Mouse (Mus musculus): ENCODE results near the gene Adam1a. TPM values are rescaled to one million over a fixed set of nuclear protein-coding genes. Genes with fewer than 3 reads are reported as not detected.
"Not testable (repeated sequence)": the region's sequence is repeated elsewhere in the genome, so short reads cannot be mapped to it uniquely, and the experiment has no call there.

Gene Adam1a
- total RNA-seq, 4 experiments from 2014 or later, result 1.1 to 1.9 (median 1.5) TPM

DNA sequence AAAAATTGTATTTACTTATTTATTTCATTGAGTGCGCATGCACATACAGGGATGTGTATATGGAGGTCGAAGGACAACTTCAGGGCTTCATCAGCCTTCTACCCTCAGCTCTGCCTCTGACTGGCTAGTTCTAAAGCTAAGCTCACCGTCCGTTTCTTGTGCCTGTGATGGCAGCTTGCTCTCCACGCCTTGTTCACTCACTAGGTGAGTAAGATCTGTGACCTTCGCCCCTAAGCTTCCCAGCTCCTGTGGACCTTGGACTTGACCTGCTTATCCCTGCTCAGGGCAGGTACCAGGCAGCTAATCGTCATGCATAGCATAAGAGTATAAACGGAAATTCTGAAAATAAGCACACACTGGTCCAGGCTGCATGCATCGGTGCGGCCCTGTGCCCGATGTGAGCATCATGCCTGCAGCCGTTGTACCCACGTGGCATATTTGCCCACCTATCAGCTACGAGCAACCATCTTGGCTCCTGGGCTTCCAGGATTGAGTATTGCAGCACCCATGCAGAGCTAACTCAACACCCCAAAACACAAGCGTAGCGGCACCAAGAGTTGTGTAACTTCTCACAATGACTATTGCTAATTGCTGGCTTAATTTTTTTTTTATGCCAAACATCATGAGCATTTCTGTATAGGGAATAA lies 20.9 kb upstream of the Adam1a start:
- no peak for DNase-seq (ENCODE audit: low spot score in 2 of 2)

DNA sequence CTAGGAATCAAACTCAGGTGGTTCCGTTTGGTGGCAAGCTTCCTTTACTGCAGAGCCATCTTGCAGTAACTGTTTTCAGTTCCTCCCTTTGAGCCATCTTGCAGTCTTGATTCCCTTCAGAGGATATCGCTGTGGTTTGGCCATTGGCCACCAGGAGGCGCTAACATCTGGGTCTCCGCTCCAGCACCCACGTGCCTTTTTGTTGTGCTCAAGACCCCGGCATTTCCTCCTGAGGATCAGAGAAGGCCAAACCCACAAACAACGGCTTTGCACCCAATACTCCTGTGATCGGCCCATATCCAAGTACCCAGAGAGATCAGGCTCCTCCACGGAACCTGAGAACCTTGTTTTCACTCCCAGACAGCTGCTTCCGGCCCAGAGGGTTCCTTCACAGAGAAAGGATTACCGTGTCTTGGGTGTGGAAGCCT lies 19.2 kb upstream of the Adam1a start:
- DNase-seq (ENCODE audit: low spot score in 2 of 2), result peak; percentile 79 to 85

DNA sequence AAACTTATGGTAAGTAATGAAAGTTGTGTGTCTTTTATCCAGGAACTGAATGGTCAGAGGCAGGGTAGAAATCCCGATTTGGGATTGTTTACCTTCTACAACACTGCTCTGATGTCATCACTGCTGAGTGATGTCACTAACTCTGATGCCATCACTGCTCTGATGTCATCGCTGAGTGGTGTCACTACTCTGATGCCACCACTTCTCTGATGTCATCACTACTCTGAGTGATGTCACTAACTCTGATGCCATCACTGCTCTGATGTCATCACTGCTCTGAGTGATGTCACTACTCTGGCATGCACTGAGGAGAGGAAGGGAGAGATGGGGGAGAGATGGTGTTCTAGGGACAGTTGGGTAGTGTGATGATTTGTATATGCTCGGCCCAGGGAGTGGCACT lies 17.2 kb upstream of the Adam1a start:
- DNase-seq (ENCODE audit: low spot score in 2 of 2), result no peak

DNA sequence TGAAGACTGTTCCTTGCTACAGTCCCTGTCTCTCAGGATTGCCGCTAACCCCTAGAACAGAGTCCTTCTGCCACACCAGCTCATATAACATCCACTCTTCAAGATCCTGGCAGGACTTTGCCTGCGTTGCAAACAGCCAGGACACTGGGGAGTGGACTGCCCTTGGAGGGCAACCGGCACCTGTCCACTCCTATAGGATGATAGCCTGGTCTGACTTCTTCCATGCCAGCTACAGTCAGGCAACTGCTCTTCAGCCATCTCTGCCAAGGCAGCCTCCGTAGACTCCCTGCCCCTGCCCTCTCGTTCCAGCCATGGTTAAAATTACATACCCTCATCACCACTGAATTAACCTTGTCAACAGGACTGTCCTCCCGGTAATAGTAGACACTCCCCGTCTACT lies 3.9 kb upstream of the Adam1a start:
- DNase-seq (ENCODE audit: low spot score in 2 of 2), result peak; percentile 46 to 75

DNA sequence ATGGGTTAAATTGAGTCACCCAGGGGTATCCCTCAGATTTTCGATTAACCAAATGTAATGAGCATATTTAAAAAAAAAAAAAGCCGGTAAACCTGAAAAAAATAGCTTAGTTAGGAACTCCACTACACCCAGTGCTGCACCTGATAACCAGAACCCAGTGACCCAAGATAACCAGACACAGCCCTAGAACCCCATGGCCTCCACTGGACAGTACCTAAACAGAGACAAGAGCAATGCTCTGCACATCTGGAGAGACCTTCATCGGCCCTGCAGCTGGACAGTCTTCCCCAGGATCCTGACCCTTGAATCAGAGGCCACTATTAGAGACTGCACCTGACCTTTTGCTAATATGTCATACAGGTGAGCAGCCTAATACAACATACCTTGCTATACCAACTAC lies 1.8 kb upstream of the Adam1a start:
- no peak for DNase-seq (ENCODE audit: low spot score in 2 of 2)

DNA sequence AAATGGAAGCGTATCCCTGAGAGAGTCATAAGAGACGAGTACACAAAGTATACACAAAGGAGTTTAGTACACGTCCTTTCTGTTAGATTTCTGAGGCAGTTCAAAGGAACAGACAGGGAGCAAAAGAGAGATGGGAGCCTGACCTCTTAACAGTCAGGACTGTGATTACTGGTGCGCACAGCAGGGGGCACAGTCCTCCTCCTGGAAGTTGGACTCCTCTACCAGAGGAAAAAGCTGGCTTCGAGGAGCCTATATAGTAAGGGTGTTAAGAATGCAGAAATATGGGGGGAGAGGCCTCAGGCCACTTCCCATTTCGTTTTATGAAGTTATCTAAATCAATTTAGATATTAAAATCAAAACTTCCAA lies 1.2 kb upstream of the Adam1a start:
- no peak for DNase-seq (ENCODE audit: low spot score in 2 of 2)

DNA sequence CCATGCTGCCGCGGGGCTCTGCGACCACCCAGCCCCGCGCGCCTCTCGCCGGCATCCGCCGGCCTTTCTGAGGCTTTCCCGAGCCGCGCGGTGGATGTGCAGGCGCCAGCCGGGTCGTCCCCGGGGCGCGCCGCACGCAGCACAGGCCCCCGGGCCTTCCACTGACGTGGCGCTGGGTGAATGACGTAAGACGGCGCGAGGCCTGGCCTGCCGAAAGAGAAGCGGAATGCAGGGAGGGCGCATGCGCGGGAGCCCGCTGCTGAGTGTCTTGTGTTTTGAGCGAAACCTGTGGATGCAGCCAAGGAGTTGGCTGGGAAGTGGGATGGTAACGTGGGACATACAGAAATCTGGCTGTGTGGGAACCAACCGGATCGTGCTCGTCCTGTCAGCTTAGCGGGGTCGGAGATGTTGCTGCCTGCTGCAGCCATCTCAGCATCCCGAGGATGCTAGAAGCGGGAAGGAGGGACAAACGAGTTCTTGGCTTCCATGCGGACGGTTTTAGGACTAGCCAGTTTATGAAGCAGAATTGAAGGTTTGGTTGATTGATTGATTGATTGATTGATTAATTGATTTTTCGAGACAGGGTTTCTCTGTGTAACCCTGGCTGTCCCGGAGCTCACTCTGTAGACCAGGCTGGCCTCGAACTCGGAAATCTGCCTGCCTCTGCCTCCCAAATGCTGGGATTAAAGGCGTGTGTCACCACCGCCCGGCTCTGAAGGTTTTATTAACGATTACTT lies 679 bp upstream of the Adam1a start, which contains the start of gene Mapkapk5:
Mapkapk5 (minus strand) TSS at position 113 of the 737 bp plus-strand sequence.
- DNase-seq (ENCODE audit: low spot score in 2 of 2), result peak; percentile 89 to 94

DNA sequence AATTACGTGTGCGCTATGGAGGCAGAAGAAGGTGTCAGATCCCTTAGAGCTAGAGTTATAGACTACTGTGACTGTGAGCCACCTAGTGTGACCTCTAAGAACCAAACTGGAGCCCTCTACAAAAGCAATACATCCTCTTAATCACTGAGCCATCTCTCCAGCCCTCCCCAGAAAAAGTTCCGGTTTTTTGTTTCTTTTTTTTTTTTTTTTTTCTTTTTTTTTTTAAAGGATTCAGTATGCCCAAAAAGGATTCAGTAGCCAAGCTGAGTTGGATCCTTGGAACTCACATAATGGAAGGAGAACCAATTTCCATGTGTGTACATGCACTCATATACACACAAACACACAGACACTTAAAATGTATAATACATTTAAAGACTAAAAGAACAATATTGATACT lies 1.9 kb downstream of the Adam1a start:
- no peak for DNase-seq (ENCODE audit: low spot score in 2 of 2)

DNA sequence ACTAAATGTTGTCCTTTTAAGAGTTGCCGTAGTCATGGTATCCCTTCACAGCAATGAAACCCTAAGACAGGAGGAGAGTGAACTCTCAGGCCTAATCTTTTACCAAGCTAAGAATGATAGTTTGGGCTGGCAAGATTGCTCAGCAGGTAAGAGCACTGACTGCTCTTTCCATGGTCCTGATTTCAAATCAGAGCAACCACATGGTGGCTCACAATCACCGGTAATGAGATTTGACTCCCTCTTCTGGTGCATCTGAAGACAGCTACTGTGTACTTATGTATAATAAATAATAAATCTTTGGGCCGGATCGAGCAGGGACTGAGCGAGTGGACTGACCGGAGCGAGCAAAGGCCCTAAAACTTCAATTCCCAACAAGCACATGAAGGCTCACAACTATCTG lies 4.0 kb downstream of the Adam1a start:
- no peak for DNase-seq (ENCODE audit: low spot score in 2 of 2)

DNA sequence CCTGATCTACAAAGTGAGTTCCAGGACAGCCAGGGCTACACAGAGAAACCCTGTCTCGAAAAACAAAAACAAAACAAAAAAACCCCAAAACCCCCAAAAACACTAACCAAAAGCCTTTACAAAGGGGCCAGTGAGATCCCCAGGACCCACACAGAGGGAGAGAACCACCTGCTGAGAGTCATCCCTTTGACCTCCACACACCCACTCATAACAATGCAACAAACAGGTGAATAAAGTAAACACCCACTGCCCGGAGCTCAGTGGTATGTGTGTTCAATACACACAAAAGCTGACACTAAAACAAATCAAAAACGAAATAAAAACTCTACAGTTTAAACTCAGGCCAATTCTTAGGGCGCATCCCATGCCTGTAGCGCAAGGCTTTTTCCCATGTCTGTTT lies 5.2 kb downstream of the Adam1a start:
- DNase-seq (ENCODE audit: low spot score in 2 of 2), result no peak

DNA sequence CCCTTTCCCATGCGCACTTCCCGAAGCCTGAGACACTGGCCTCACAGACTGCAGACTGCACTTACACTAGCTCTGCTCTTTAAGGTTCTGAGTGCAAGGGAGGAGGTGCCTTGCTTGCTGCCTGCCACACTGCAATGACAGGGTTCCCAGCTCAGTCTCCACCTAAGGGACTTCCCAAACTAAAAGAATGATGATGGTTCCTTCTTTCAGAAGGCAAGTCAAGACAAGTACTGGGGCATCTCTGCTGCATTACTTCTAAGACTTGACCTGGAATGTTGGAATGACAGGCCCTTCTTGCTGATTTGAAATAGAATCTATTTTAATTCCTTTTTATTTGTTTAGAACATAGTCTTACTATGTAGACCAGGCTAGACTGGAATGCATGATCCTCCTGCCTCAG lies 7.7 kb downstream of the Adam1a start:
- DNase-seq (ENCODE audit: low spot score in 2 of 2), result no peak

DNA sequence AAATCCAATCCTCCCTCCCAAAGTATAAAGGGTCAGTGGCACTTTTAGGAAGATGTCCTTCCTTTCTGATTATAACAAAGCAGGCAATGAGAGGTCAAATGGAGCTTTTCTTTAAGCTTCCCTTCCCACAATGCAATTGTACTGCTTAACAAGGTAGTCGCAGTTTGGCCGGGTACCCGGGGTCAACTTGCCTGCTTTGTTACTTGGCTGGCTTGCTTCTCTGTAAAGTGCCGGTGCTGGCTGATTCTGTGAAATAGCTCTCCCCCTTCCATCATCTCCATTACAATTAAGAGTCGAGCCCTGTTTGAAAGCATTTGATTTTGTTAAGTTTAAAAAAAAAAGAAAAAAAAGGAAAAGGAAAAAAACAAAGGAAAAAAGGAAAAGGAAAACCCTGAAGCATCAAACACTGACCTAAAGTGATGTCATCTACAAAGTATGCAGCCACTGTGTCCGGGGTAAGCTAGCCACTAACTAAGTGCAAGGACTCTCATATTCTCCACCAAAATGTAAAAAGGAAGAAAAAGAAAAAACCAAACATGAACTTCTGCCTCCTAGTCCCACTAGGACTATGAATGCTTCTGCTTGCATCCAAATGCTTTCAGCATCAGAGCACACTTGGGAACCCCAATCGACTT lies 8.2 kb downstream of the Adam1a start:
- DNase-seq (ENCODE audit: low spot score in 2 of 2), result no peak

DNA sequence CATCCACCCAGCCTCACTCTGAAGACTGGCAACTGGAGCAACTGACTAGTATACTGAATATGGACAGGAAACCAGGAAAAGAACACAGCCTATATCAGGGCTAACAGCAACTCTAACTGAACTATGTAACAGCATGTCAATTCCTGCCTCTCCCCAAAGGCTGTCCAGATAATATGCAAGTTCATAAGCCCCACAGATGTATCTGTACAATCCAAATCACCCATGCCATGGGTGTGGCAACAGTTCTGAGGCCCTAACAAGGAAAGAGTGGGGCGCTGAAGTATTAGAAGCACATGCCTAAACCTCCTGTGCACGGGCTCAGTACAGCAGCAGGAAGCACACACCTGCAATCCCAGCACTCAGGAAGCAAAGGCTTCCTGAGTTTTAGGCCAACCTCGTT lies 10.2 kb downstream of the Adam1a start:
- DNase-seq (ENCODE audit: low spot score in 2 of 2), result no peak

DNA sequence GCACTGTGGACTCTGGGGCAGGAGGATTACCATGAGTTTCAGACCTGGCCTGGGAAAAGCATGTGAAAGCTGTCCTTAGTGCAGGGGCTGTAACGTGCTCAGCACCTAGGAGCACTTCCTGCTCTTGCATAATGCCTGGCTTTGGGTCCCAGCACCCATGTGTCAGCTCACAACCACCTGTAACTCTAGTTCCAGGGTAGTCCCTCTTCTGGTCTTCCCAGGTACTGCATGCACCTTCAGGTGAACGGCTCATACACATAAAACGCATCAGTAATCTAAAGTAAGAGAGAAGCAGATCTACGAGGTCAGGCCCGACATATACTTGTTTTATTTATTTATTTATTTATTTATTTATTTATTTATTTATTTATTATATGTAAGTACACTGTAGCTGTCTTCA lies 10.8 kb downstream of the Adam1a start:
- no peak for DNase-seq (ENCODE audit: low spot score in 2 of 2)

DNA sequence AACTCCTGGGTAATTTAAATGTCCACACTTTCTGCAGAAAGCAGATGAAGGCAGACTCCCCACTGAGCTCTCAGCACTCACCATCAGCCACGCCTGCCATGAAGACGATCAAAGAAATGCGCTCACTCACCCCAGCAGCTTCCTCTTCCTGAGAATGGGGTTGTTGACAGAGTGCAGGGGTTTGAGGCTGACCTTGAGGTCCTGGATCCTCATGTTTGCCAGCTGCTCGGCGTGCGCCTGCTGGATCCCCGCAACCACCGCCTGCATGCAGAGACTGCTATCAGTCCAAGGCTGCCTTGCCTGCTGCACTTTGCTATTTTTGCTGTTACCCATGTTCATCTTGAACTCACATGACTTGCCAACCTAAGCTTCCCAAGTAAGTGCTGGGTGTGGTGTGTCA lies 18.3 kb downstream of the Adam1a start:
- no peak for DNase-seq (ENCODE audit: low spot score in 2 of 2)

DNA sequence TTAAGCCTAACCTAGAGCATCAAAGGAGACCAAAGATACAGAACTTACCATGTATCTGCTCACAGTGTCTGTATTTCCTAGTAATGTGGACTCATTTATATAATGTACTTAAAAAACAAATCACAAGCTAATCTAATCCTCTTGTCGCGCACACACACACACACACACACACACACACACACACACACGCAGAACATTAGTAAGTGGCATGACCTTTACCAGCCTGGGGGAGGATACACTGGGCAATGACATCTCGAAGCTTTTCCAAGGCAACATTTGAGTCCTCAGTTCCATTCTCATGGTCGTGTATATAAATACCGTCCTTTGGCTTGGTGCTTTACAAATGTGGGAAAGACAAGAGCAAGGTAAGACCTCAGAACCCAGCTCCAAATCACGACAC lies 18.8 kb downstream of the Adam1a start:
- no peak for DNase-seq (ENCODE audit: low spot score in 2 of 2)

DNA sequence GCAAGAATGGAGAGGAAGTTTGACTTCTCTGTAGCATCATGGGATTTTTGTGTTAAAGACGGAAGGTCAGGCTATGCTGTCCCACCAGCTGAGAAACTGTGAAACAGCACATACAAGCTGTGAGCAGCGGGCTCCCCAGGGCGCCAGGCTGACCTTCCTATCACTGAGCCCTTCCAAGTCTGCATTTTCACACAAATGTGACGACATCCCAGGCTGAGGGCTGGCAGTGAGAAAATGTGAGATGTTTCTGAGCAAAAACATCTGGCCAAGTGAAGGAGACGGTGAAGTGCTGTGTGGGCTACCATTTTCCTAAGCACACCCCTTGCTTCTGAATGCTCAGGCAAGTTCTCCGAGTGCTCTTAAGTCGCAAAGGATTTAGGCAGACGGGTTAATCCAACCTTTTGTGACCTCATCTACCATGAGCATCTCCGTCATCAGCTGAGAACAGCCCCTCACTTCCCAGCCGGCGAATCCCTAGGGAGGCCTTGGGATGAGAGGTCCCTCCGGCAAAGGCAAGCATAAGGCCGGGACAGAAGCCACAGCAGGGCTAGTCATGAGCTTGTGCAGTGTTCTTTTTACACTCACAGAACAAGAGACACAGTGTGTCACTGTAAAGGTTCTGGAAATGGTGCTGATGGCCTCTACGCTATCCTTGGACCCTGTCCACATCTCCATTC lies 19.4 kb downstream of the Adam1a start:
- DNase-seq (ENCODE audit: low spot score in 2 of 2), result no peak

DNA sequence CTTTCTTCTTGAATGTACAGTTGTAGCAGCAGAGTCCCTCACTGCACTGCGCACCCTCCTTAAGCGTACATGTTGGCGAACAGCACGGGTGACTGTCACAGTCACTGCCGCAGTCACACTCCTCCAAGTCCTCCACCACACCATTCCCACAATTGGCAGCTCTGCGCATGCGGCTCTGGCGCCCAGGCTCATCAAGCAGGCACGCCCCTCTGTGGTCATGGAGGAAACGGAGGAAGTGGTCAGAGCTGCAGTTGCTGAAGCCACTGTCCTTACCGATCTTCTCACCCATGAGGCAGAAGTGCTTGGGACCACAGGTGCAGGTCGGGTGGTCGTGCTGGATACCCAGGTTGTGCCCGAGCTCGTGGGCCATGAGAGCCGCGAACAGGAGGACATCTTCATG lies 25.5 kb downstream of the Adam1a start:
- not testable (repeated sequence) for DNase-seq (ENCODE audit: low spot score in 2 of 2)

DNA sequence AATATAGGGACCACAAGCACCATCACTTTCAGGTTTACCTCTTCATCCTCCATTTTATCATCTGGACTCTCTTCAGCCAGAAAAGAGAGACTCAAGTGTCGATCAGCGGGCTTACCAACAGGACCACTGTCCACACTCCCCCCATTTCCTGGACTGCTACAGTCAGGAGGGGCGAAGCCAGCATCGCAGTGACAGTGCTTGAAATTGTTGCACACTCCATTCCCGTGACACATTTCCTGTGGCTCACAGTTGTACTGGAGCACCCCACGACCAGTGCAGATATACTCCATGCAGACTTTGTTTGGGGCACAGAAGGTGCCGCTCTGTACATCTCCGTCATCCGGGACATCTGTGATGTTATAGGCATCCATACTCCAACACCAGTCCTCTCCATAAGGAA lies 26.3 kb downstream of the Adam1a start:
- DNase-seq (ENCODE audit: low spot score in 2 of 2), result no peak

DNA sequence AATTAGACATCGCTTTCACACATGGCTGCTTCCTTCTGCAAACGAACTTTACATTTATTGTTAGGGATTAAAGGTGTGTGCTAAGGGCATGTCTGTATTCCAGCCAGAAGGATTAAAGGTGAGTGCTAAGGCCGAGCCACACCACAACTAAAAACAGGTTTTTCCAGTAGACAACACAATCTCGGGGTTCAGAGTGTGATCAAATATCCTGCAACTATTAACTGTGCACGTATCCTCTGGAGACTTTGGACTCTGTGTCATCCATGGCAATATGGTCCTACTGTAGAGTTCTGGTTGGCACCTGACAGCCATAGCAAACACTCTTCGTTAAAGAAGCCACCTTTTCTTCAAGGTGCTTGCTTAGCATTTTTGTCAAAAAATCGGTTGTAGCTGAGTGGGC lies 35.3 kb downstream of the Adam1a start:
- DNase-seq (ENCODE audit: low spot score in 2 of 2), result no peak

DNA sequence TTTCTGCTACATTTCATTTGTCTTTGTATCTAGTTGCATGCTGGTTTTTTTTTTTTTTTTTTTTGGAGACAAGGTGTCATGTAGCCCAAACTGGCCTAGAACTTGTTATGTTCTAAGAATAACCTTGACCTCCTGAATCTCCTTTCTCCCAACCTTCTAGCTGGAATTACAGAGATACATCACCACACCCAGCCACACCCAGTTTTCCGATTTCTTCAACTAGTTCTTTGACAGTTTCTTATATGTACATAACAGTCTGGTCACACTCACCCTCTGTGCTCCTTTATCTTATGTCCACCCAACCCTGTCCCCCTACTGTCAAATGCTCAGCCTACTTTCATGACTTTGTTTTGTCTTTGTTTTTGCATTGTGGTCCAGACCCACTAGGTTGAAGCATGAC lies 38.4 kb downstream of the Adam1a start:
- no peak for DNase-seq (ENCODE audit: low spot score in 2 of 2)

DNA sequence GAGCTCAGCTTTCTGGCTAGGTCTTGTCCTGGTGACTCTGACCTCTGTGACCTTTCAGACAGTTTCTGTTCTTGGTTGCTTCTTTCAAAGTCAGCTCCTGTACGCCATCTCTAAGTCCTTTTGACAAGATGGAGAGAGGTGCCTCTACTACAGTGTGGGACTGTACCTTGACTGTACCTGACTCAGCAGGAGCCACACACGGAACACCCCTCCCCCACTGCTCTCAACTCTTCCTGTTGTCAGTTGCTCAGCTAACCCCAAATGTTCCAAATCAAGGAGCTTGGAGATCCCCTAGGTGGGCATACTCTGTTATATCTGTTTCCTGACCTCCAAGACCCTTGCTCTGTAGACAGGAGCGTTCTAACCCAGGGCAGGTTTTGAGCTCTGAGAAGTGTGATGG lies 42.1 kb downstream of the Adam1a start, which contains the start of gene Adam1b:
Adam1b (minus strand) TSS at position 205 of the 400 bp plus-strand sequence.
- DNase-seq (ENCODE audit: low spot score in 2 of 2), result no peak
